Mouse (Mus musculus): ENCODE data around the gene Tenm2.

Gene Tenm2

GRCm38 (mm10) chr11:36384696-36385095 is 851.1 kb downstream of the Tenm2 start:
- DNase-seq (ENCODE audit: low read depth in 2 of 2, low spot score in 2 of 2): no peak

- no peak for DNase-seq (ENCODE audit: low read depth in 2 of 2, low spot score in 2 of 2)
These were observed 864.0 kb downstream of the Tenm2 start for GRCm38 (mm10) chr11:36371814-36372213.

GRCm38 (mm10) chr11:36365067-36365466 is 870.7 kb downstream of the Tenm2 start:
- no peak for DNase-seq (ENCODE audit: low read depth in 2 of 2, low spot score in 2 of 2)

GRCm38 (mm10) chr11:36364441-36364840 is 871.3 kb downstream of the Tenm2 start:
- no peak for DNase-seq (ENCODE audit: low read depth in 2 of 2, low spot score in 2 of 2)

GRCm38 (mm10) chr11:36362514-36362913 is 873.2 kb downstream of the Tenm2 start:
- no peak for DNase-seq (ENCODE audit: low read depth in 2 of 2, low spot score in 2 of 2)

DNA sequence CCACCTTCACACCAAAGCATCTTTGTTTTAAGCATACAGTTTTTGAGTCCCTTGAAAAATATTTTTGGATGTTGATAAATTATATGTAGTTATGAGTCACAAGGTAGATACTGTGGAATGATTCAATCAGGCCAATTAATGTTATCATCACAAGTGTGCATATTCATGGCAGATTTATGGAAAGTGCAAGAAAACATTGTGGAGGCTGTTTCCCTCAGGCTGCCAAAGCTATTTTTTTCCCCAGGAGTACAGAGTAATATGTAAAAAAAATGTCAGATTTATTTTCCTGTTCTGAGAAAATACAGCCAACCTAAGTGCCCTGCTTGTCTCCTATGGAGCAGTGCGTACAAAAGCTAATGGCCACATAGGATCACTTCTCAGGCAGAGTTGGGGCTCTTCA is 882.5 kb downstream of the Tenm2 start:
- no peak for DNase-seq (ENCODE audit: low read depth in 2 of 2, low spot score in 2 of 2)

GRCm38 (mm10) chr11:36351752-36352151 is 884.0 kb downstream of the Tenm2 start:
- DNase-seq (ENCODE audit: low read depth in 2 of 2, low spot score in 2 of 2): no peak

DNA sequence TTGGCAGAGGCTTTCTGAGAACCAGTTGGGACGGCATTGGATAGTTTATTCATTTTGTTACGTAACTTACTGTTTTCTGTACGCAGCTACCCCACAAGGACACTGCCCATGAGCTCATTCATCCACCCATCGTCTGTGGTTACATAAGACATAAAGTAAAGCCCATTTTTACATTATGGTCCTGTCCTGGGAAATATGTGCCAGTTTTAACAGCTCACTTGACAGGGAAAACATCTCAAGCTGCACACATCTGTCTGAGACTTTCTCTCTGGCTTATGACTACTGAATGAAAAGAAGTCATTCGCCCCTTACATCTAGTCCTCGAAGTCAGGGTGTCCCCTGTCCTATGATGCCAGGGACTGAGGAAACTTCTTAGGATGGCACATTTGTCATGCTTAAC is 884.4 kb downstream of the Tenm2 start:
- DNase-seq (ENCODE audit: low read depth in 2 of 2, low spot score in 2 of 2): no peak

DNA sequence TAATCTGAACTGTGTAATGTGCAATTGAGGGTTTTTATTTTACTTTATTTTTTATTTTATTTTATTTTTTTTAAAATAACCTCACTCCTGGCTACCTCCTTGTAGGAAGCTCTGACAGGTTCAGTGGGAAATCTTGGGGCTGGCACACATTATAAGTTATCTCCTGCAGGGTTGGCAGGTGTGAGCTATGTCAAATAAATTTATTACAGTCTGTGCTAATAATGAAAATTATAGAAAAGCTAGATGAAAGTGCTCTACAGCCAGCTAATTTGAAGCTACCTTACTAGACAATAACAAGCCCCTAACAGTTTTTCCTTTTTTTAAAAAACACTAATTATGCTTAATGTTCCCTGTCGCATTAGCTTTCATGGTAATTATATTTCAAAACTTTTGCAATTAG is 885.5 kb downstream of the Tenm2 start:
- no peak for DNase-seq (ENCODE audit: low read depth in 2 of 2, low spot score in 2 of 2)

GRCm38 (mm10) chr11:36349856-36350255 is 885.9 kb downstream of the Tenm2 start:
- DNase-seq (ENCODE audit: low read depth in 2 of 2, low spot score in 2 of 2): no peak

DNA sequence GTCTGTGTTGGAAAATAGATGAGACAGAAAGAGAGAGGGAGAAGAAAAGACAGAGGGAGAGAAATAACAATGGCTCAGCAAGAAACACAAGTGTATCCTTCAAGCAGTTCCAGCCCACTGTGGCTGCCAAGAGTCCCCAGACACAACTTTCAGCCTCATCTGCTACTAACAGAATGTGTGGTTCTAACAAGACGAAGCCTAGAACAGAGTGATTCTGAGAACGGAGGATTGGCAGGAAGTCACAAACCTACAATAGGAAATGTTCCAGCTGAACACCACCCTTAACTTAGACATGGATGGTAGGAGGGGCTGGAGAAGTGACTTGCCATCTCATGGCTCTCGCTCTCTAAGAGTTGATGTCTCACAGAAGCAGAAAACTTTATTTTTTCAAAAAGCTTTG is 894.0 kb downstream of the Tenm2 start:
- no peak for DNase-seq (ENCODE audit: low read depth in 2 of 2, low spot score in 2 of 2)

GRCm38 (mm10) chr11:36338424-36338823 is 897.3 kb downstream of the Tenm2 start:
- no peak for DNase-seq (ENCODE audit: low read depth in 2 of 2, low spot score in 2 of 2)

DNA sequence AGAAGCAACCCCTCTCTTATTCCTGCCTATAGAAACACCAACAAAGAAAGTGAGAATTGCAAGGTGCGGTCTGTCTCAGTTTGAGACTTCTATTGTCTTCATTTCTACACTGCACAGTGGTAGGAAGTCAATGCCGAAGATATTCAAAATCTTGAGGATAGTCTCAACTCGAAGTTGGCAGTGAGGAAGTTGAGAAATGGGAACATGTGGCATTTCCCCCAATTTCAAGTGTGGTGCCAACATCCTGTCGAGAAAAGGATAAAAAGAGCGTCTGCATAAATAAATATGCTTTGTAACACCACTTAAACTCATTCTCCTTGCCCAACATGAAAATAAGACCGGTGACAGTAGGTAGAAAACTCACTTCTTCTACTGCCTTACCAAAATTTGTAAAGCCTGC is 898.7 kb downstream of the Tenm2 start:
- DNase-seq (ENCODE audit: low read depth in 2 of 2, low spot score in 2 of 2): no peak

DNA sequence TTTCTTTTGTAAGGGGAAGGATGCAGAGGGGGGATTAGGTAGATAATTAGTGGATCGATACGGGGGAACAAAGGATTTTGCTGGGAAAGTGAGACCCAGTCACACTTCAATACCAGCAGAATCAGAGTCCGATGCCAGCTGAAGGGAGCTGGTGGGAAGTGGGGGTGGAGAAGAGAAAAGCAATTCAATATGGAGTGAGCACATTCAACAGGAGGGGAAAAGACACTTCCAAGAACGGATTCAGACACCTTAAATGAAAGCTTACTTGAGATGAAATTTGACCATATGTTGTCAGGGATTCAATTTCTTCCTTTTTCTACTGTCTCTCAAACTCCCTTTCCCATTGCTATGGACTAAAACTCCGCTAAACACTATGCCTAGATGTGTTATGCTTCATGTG is 900.6 kb downstream of the Tenm2 start:
- DNase-seq (ENCODE audit: low read depth in 2 of 2, low spot score in 2 of 2): no peak

- no peak for DNase-seq (ENCODE audit: low read depth in 2 of 2, low spot score in 2 of 2)
These were observed 901.5 kb downstream of the Tenm2 start for GRCm38 (mm10) chr11:36334100-36334735.

DNA sequence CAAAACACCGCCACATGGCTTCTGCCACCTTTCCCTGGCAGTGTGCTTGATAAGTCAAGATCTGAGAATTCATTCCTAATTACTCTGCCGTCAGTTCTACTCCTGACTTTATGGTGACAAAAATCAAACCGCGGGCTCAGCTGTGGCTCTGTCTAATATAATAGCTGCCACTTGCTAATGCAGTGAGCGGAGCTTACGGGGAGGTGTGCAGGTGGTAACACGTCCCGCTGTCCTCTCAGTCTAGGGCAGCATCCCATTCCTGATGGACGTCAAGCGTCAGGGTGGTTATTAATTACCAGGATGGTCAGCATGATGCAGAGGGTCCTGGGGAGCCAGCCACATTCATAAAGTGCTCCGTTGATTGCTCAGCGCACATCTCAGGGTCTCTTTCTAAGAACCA is 903.5 kb downstream of the Tenm2 start:
- no peak for DNase-seq (ENCODE audit: low read depth in 2 of 2, low spot score in 2 of 2)

DNA sequence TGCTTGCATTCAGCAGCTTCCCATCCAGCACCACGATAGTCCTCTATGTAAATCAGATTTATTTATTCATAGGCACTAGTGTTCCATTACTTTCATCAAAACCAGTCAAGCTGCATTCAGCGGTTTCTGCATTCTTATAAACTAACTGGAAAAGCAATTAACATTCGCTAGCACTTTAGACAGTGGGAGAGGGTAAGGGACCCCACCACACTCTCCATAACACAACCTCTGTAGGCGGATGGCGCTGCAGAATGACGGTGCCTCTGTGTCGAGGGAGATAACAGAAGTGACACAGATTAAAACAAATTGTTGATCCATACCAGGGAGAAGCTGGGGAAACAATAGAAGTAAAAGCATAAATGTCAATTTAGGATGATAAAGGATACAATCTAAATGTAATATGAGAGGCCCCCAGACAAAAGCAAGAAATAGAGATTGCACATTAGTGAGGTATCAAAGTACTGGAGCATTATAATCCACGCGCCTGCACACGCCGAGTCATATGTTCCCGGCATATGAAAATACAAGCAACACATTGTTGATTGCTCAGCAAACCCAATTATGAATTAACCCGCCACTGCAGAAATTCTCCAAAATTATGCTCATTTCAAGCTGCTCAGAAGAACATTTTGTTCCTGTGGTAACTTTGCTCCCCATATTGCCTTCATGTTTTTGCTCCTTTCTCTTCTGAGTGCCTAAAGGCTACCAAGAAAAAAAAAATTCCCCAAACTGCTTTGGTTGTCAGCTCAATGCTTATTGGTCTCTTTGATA is 904.2 kb downstream of the Tenm2 start:
- no peak for DNase-seq (ENCODE audit: low read depth in 2 of 2, low spot score in 2 of 2)

DNA sequence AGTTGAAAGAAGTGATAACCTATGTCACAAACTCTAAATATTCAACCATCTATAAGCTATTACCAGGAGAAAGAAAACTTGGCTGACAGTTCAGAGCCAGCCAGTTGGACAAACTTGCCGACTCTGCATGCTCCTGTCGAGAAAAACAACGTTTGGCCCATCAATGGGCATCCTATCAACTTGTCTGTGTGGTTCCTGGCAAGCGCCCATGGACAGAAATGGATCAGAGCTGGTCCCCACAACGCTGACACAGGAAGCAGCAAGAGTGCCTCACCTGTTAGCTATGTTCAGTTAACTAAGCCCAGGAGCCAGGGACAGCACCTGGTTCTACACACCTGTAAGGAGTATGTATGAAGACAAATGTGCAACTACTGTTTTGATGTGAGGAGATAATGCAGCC is 908.5 kb downstream of the Tenm2 start:
- DNase-seq (ENCODE audit: low read depth in 2 of 2, low spot score in 2 of 2): no peak

DNA sequence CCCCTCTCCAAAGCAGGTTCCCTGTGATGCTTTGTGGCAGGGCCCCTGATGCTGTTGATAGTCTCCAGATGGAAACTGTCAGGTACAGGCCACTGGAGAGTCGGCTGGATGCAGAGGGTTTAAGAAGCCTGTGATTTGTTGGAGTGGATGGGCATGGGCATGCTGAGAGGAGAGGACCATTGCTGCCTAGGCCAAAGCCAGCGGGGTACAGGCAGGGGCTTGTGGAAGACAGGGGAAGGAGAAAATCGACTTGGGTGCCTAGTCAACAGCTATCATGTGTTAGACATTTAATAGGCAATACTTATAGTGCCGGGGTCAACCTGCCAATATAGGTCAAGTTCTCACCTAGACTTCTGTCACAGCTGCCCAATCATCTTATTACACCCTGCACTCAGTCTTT is 926.4 kb downstream of the Tenm2 start:
- no peak for DNase-seq (ENCODE audit: low read depth in 2 of 2, low spot score in 2 of 2)

- no peak for DNase-seq (ENCODE audit: low read depth in 2 of 2, low spot score in 2 of 2)
These were observed 928.5 kb downstream of the Tenm2 start for GRCm38 (mm10) chr11:36307276-36307675.

DNA sequence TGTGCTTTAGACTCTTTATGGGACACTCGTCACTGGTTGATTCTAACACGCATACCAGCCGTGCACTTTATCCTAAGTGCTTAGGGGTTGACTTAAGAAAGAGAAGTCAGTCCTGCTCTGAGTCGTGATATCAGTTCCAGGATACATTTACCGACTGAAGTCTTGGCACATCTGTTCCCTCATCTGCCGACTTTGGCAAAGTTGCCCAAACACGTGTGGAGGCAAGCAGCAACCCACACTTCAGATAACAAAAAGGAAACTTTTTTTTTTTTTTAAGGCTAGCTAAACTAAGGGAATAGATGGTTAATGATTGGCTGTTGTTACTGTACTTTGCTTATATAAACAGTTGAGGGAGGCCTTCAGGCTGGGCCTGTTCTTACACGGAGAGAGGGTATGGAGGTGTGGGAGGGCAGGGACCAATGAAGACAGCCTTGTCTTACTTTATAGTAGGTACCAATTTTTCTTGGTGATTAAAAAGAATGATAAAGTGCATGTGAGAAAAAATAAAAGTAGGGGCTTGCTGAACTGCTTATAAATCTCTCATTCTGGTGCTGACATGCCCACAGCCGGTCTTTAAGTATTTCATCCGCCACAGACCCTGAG is 930.3 kb downstream of the Tenm2 start:
- DNase-seq (ENCODE audit: low read depth in 2 of 2, low spot score in 2 of 2): no peak

DNA sequence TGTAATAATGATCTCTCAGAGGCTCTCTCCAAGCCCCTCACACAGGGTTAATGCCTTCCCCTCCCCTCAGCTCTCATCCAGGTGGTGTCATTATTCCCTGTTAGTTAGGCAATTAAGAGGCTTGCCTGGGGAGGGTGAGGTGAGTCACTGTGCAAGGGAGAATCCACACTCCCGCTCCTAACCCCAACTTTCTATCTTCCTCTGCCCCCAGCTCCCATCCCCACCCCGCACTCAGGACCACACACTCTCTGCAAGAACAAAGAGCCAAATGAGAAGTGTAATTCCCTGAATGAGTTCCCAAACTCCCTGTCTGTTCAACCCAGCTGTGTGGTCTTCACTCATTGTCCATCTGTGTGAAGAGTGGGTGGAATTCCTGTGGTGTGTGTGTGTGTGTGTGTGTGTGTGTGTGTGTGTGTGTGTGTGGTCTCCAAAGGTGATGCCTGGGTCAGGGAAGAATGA is 932.8 kb downstream of the Tenm2 start:
- DNase-seq (ENCODE audit: low read depth in 2 of 2, low spot score in 2 of 2): no peak

Measured in CD8-positive naive resting alpha-beta T cell, adult 2 months (primary cell).